Mouse (Mus musculus) MEL-GATA-1-ER (cell line): ENCODE measurements around the gene Kctd7.

ENCODE experiments used
- DNase-seq: peaks from one replicate; pipeline ENCODE4 v3.0.0-alpha.2; 2012; ENCODE audit warnings: low read depth; ENCODE audit errors: extremely low read depth

Gene Kctd7

DNA sequence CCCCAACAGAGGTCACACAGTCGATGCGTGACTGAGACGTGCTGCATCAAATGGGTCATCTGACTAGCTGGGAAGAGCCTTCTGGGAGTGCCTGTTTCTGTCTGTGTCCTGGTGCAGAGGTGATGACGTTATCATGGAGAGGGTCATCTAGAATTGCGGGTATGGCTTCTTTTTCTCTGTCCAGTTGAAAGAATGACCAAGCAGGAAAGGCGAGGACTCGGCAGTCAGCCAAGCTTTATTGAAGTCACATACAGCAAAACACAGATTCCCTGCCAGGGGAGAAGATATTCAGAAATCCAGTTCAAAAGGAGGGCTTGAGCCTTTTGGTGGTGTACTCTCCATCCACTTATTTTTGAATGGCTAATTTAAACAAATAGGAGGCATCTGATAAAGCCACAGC lies 1.6 kb upstream of the Kctd7 start:
- DNase-seq: no peak

DNA sequence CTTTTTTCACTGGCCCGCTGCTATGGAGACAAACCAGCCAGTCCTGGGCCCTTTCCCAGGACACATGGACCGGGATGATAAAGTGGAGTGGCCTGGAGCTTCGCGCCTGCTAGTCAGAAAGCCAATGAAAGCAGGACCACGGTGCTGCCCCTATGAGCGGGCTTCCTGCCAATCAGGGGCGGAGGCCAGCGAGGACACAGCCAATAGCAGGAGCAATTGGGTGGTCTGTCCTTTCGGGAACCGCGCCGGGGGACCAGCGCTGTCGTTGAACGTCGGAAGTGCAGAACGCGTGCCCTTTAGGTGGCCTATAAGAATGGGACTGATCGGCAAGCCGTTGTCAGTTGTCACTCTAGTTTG lies 706 bp upstream of the Kctd7 start:
- DNase-seq: peak; percentile 75

DNA sequence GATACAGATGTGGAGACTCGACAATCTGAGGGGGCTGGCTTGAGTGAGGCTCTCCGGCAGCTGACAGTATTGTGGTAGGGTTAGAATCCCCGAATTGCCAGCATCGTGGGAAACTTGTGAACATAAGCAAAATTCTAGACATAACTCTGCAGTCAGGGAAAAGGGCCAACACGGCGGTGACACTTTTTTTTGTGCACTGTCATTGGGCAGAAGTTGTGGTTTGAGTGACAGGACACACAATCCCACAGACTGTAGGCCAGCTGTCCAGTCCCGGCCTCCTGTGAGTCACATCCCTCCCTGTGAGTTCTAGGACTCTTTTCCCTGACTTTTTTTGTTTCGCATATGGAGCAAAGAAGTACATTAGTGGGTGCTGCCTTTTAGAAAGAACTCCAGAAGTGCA lies 1.3 kb downstream of the Kctd7 start:
- no peak for DNase-seq

DNA sequence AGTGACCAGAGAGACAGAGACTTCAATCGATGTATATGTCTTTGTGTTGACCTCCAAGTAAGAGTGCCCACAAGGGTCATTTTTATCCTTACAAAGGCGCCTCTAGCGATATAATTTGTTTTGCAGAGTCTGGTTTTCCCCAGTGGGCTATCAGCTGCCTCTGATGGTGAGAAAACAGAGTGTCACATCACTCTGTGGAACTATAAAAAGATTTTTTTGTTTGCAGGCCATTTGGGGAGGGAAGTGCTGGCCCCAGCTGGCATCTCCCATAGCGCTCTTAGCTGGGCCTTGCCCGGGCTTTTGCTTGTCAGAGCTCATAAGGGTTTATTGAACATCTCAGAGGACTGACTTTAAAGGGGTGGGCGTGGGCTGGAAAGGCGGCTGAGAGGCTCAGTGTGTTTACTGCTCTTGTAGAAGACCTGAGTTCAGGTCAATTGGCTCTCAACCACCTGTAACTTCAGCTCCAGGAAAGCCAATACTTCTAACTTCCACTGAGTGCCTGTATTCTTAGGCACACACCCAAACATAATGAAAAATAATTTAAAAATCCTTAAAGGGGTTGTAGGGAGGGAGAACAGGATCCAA lies 5.2 kb downstream of the Kctd7 start:
- no peak for DNase-seq

DNA sequence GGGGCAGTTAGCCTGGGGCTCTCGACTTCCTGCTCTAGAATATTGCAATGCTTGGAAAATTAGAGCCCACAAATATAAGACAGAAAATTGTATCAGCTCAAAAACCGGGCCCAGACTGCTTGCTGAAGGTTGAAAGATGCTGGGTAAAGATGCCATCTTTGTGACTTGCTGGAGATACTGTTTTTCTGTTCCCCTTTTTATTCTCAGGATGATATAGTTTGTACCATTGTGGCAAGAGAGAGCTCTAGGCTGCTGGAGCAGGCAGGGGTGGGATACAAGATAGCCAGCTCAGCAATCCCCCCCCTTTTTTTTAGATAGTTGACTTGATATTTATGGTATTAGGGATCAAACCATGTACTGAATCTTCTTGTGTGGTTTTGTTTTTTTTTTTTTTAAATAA lies 9.6 kb downstream of the Kctd7 start:
- DNase-seq: no peak

DNA sequence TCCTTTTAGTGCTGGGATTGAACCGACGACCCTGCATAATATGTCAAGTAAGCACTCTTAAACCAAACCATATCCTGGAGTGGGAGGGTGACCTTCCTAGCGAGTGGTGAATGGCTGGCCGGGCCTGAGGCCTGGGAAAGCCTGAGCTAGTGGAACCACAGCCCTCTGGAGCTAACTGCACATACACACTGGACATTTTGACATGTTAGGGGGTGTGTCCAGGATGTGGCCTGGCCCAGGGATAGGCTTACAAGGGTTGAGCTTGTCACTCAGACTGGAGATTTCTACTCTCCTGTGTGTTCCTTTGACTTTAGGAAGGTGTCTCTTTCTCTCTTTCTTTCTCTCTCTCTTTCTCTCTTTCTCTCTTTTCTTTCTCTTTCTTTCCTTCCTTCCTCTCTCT lies 13.9 kb downstream of the Kctd7 start:
- DNase-seq: no peak

DNA sequence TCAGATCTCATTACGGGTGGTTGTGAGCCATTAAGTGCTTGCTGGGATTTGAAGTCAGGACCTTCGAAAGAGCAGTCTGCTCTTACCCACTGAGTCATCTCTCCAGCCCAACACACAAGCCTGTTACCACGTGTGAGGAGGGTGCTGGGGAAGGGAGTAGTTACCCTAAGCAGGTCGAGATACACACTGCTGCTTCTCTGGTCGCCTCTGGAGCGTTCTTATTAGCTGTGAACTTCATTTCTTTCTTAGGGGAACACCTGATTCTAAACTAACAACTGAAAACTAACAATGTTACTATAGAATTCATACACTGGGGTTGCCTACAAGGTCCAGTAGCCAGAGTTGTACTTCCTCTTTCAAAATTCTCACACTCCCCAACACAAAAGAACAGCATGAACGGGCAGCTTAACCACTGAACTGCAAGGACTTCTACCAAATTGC lies 15.1 kb downstream of the Kctd7 start:
- DNase-seq: no peak

DNA sequence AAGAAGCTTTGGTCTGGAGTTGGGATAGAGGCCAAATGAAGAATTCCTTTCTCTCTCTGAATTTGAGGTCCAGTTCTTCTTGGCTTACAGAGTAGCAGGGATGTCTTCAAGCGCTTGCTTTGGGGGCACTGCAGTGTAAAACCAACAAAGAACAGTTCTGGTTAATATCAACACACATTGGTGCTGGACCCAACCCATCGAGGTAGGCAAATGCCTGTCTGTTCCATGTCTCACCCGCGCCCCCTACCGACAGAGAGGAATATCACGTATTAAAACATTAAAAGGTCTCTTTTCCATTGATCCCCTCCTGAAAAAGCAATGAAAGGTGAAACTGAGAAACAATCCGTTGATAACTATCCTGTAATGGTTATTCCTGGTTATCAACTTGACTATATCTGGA lies 19.0 kb downstream of the Kctd7 start:
- no peak for DNase-seq

DNA sequence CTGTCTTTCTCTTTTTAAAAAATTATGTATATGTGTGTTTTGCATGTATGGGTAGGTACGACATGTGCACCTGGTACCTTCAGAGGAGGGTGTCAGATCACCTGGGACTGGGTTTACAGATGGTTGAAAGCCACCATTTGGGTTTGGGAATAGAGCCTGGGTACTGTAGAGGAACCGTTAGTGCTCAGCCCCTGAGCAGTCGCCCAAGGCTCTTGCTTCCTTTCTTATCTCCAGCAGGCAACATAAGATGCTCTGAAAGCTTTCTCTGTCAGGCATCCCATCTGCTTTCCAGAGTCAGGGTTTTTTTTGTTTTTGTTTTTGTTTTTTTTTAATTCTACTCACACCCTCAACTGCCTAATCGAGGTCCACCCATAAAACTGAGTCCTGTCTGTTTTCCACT lies 20.6 kb downstream of the Kctd7 start:
- no peak for DNase-seq

DNA sequence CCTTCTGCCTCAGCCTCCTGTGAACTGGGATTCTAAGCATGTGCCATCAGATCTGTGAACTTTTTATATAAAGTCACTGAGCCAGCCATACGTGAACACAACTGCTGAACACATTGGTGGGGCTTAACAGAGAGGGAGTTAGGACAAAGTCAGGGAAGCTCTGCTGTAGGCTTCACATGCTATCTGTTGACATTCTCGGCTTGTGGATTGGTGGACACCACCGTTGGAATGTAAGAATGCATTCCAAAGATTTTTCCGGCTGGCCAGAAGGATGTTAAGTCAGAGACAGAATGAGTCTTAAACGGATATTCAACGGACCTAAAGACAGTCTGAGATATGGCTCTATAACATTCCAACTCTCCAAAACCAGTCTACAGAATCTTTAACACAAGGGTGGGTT lies 24.4 kb downstream of the Kctd7 start:
- DNase-seq: no peak

DNA sequence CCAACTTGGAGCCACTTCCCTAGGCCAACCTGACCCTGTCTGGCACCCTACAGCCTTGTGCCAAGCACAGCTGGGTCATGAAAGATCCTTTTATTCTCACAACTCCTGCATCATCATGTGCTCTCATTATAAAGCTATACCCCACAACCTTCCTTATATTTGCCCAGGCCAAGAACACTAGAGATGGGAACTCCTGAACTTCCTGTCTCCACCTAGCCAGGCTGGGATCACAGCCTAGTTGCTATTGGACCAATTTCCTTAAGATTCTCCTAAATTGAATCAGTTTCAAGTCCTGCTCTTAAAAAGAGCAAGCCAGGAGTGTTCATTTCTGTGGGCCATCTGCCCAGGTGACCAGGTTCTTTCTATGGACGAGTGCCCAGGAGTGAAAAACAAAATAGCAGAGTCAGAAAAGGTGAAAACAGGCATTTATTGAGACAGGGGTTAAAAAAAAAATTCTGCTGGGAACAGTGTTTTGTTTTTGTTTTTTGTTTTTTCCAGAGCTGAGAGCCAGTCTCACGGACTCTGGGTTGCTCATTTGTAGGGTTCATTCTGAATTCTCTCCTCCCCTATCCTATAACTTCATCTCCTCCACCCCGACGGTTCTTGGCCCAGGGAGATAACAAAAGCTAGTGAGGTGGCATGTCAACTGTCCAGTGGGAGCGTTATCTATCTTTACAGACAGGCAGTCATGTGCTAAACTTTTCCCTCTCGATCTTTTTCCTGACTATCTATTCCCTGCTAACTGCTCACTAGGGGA lies 26.2 kb downstream of the Kctd7 start:
- DNase-seq: peak; percentile 78

DNA sequence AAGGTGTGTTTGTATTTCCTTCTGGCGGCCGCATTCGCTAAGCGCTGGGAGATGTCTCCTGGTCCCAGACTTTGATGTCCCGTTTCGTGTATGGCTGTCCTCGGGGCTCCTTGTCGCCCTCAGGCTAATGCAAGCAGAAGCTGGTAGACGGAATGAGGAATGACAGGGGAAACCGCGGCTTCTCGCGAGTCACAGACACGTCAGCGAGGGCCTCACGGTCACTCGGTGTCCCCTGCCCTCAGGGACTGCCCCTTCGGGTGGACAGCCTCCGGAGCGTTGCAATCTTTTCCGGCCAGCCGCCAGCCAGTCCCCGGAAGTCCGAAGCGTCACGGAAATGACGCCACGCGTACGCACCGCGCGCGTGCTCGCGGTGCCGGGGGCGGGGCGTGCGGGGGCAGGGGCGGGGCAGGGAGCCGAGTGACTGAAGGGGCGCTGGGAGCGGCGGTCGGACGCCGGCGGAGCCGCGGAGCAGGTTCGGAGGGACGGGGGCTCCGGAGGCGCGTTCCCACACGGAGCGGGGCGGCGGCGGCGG lies 26.8 kb downstream of the Kctd7 start, which contains the start of gene Rabgef1:
TSS of gene Rabgef1 (plus strand) at position 376 of the 532 bp plus-strand sequence.
- DNase-seq: no peak

DNA sequence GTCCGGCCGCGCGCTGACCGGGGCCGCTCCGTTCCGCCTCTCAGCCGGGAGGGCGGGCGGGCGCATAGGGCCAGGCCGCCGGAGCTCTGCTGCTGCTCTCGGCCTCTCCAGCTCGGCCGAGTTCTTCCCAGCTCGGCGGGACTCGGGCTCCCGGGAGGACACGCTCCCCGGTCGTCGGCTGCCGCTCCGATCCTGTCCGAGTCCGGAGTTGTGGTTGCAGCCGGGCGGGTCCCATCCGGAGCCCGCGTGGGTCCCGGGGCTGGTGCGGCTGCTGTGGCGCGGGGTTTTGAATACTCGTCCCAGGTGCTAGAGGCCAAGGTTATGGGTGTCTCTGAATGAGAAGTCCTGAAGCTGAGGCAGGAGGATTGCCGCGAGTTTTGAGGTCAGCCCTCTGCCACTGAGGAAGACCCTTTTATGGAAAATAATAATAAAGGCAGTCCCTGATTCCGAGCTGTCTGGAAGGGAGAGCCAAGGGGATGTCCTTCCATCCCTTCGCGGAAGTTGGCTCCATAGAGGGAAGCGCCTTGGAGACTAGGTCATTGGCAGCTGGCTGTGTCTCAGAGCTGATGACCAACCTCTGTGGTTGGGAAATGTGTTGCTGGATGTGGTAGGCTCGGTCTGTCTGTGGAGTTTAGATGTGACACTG lies 27.4 kb downstream of the Kctd7 start:
- DNase-seq: peak; percentile 43

DNA sequence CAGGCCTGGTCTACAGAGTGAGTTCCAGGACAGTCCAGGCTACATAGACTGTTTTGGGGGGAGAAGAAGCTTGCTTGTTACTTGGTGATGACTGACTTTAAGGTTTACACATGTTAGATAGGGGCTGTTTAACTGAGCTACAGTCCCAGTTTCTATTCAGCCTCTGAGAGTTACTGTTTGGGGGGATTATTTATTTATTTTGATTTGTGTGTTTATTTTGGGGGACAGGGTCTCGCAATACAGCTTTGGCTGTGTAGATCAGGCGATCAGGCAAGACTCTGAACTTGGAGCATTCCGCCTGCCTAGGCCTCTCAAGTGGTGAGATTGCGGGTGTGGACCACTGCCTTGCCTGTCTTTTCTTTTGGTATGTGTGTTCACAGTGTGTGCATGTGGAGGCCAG lies 28.4 kb downstream of the Kctd7 start:
- no peak for DNase-seq

DNA sequence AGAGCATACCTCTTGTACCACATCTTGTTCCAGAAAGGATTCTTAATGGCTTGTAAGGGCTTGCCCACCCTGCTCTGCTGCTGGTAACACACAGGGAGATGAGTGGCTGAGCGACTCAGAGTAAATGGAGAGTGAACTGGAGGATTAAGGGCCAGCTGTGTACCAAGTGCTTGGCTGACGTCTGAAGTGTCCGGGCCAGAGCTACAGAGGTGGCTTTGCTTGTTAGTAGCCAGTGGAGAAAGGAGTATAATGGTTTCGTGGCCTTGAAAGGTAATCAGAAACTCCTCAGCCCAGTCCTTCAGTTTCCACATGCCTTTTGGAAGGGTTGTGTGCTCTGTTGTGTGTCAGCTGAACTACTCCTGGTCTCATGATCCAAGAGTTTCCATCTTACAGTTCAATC lies 33.2 kb downstream of the Kctd7 start:
- DNase-seq: no peak

DNA sequence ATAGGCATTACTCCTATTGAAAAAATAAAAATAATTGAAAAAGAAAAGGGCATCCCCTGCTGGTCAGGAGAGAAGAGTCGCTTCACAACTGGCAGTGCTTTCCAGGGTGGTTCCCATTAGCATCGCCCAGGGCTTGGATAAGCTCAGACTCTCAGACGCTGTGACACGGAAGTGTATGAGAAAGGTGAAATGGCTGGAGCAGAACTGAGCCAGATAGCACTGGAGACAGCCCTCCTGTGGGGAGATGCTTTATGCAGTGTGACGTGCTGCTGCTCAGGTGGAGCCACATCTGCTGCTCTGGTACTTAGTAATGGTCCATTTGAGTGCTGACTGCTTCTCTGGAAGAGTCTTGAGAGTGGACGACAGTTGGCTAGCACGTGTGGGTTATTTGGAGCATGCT lies 35.7 kb downstream of the Kctd7 start:
- DNase-seq: no peak

DNA sequence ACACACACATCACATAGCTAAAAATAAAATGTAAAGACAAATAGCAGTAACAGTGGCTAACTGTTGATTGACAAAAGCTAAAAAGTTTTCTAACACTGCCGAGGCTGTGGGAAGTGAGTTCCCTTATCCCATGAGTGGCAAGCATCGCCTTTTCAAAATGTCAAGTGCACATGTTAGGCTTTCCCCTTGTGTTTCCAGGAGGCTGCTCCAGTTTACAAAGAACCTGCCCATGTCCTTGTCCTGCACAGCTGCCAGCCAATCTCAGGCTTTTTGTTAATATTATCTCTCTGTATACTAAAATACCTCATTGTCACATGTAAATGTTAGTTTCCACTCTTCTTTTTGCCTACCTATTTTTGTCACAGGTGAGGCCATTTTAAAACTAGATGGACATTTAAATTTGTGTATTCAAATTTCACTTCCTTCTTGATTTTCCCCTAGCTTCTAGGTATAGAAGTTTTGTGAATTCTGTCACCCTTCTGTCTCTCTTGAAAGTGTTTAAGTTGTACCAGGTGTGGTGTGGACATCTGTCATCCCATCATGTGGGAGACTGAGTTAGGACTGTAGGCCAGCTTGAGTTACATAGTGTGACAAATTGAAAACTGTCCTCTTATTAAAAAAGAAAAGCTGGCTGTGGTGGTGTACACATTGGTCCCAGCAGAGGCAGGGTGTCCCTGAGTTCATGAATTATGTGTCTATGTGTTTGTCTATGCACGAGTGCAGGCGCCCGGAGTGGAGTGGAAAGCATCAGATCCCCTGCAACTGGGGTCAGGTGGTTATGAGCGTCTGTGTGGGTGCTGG lies 37.3 kb downstream of the Kctd7 start:
- DNase-seq: no peak

DNA sequence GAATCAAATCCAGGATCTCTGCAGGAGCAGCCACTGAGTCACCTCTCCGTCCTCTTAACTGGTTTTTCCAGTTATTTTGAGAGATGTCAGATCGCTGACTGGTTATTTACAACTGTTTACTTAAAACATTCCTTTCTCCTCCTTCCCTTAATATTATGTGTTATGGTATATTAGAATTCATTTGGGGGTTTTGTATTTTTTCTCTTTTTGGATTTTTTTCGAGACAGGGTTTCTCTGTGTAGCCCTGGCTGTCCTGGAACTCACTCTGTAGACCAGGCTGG lies 37.8 kb downstream of the Kctd7 start:
- DNase-seq: no peak

DNA sequence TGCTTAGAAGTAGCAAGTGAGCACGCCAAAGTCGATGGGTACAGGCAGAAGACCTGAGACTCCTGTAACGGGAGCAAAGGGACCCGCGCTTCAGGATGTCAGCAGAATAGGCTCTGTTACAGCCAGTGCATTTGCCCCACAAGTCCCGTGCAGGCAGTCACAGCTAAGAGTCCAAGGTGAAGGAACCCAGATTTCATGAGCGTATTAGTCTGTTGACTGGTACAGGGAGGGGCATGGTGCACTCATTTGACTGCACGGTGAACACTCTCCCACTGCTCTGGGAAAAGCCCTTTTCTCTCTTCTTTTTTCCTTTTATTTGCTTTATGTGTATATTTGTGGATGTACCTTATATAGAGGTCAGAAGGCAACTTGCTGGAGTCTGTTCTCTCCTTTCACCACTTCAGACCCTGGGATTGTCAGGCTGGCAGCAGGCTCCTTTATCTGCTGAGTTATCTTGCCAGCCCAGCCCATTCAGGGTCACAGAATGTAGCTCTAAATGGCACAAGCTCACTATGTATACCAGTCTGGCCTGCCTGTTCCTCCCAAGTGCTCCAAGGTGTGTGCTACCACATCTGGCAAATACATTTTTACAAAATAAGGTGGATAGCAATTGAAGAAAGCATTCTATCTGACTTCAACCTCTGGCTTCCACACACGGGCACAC lies 39.7 kb downstream of the Kctd7 start:
- DNase-seq: no peak

DNA sequence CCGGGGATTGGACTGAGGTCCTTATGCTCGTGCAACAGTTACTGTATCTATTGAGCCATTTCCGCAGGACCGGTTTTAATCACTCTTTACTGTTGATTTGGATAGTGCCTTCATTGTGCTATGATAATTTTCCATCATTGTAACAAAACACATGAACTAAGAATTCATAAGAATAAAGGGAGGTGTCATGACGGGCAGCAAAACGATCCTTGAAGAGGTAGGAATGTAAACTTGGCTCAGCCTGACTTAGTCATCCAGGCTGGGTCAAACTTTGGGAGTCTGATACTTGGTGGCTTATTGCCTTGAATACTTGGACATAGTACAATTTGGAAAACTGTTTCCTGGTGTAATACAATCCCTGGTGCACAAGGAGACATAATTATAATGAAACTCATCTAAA lies 40.7 kb downstream of the Kctd7 start:
- no peak for DNase-seq

DNA sequence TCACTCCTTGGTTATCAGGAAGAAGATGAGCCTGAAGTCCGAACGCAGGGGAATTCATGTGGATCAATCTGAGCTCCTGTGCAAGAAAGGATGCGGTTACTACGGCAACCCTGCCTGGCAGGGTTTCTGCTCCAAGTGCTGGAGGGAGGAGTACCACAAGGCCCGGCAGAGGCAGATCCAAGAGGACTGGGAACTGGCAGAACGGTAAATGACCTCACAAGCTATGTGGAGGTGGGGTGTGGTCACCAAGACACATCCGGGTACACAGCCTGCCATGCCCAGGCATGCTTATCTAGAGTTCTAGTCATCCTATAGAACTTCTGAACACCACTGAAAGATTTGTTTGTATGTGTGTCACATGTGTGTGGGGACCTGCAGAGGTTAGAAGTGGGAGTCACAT lies 42.7 kb downstream of the Kctd7 start:
- DNase-seq: no peak

DNA sequence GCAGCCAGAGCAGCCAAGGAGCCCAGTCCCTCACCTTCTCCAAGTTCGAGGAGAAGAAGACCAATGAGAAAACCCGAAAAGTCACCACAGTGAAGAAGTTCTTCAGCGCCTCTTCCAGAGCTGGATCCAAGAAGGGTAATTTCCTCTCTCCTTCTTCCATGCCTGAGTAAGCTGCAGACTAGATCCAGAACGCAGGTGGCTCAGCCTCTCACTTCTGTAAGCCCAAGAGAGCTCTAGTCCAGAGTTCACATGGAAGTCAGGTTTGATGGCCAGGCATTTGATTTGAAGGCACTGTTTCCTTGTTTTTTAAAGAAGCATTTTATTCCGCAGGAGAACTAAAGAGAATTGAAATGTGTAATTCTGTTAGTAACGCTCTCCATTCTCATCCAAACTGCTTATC lies 46.2 kb downstream of the Kctd7 start:
- DNase-seq: no peak
